Mouse (Mus musculus) liver, embryonic 14.5 days (tissue): ENCODE results near the gene A930033H14Rik.

Experiments used
- CTCF ChIP-seq: IDR thresholded peaks from 2 replicates; pipeline ENCODE4 v1.5.1; 2016; ENCODE audit warnings: antibody characterized with exemption, low read depth, control low read depth
- EP300 ChIP-seq: IDR thresholded peaks from 2 replicates; pipeline ENCODE4 v1.6.1; 2016; ENCODE audit warnings: antibody characterized with exemption, low read depth

GRCm38 (mm10) chr10:69165847-69166246 is 47.1 kb downstream of the A930033H14Rik start:
- no peak for TF ChIP-seq CTCF
- no peak for TF ChIP-seq EP300
